Mouse (Mus musculus) lung, adult 2 months (tissue): ENCODE measurements around the gene Rufy2. TPM values are rescaled to one million over a fixed set of nuclear protein-coding genes. Genes with fewer than 3 reads are reported as not detected.

Source experiments
- DNase-seq: peaks from one replicate; pipeline ENCODE4 v3.0.0; 2022
- H3K4me1 ChIP-seq: fragments of 200-500 bp; 2 replicates; pipeline ENCODE4 v1.6.1; 2011; ENCODE audit warnings: low read length; ENCODE audit not compliant: control insufficient read depth, insufficient read depth
- H3K4me3 ChIP-seq: fragments of 200-500 bp; replicated peaks from 2 replicates; pipeline ENCODE3; 2011; ENCODE audit warnings: low read depth, mild to moderate bottlenecking, control low read depth, low read length; ENCODE audit errors: extremely low read depth
- CTCF ChIP-seq: fragments of 200-500 bp; IDR thresholded peaks from 2 replicates; pipeline ENCODE4 v1.5.1; 2011; ENCODE audit warnings: mild to moderate bottlenecking, low read length, control low read depth; ENCODE audit not compliant: insufficient read depth
- POLR2A ChIP-seq: fragments of 200-500 bp; IDR thresholded peaks from 2 replicates; pipeline ENCODE4 v1.6.1; 2011; ENCODE audit warnings: low read depth, mild to moderate bottlenecking, control low read depth, low read length, borderline replicate concordance; ENCODE audit errors: extremely low read depth
- WGBS: fragments of 180-500 bp; shearing (Covaris S2); methylation state at CpG from one replicate; pipeline ENCODE4 v1.1.7; 2018; 5-methylcytosine and 5-hydroxymethylcytosine counted together
- polyA plus RNA-seq: library from polyadenylated mRNA; depleted of rRNA; stranded (reverse); fragments of >200 nt; gene quantifications from 2 replicates; pipeline ENCODE4 v1.2.3, GENCODE M21; 2012

The Rufy2 gene
- polyA plus RNA-seq, 1 experiment, result 4.4 TPM

DNA sequence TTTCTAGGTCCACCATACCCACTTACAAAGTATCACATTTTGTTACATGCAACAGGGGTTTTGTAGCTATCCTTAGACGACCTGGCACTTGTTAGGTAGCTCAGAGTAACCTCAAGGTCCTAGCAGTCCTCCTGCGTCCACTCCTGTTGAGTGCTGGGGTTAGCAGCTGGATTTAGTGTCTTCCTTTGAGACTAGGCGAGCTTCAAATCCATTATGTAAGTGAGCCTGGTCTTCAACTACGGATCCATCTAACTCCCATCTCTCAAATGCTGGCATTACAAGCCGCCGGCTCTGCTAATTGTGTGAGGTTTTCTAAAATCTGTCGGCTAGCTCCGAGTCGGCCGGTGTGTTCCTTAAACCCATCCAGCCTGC lies 370 bp upstream of the Rufy2 start:
- WGBS, result 12% methylated on average over 10 of the region's 10 CpGs
- TF ChIP-seq POLR2A (no peak), CTCF (no peak)
- Histone ChIP-seq H3K4me1 (peaks cover 4% of the 10 kb centered on the region; the same call in 1 of the 2 replicates), H3K4me3 (peak overlapping the region; percentile 83)
- DNase-seq, result no peak

GRCm38 (mm10) chr10:62984072-62984471 lies 4.0 kb downstream of the Rufy2 start:
- WGBS, result 79% methylated on average over 11 of the region's 11 CpGs
- no peak for TF ChIP-seq POLR2A
- TF ChIP-seq CTCF, result no peak
- H3K4me3 ChIP-seq, result no peak overlapping the region
- H3K4me1 ChIP-seq, result peaks cover 4% of the 10 kb centered on the region; the same call in 1 of the 2 replicates
- DNase-seq, result no peak

DNA sequence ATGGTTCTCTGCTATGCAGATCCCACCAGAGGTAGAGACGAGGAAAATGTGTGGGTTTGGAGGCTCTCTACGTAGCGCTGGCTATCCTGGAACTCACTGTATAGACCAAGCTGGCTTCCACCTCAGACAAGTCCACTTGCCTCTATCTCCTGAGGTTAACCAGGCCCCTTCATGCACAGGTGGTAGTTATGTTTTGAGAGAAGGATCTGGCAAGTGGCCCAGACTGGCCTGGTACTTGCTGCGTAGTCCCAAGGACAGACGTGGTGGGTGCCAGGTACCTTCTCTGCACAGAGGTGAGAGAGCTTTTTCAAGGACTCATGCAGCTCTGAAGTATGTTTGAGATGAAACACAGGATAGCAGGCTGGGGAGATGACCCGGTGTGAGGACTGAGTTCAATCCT lies 4.5 kb downstream of the Rufy2 start:
- WGBS, result 75% methylated on average over 6 of the region's 6 CpGs
- TF ChIP-seq POLR2A (no peak), CTCF (no peak)
- Histone ChIP-seq H3K4me3 (no peak overlapping the region), H3K4me1 (peaks cover 4% of the 10 kb centered on the region; the same call in 1 of the 2 replicates)
- no peak for DNase-seq

DNA sequence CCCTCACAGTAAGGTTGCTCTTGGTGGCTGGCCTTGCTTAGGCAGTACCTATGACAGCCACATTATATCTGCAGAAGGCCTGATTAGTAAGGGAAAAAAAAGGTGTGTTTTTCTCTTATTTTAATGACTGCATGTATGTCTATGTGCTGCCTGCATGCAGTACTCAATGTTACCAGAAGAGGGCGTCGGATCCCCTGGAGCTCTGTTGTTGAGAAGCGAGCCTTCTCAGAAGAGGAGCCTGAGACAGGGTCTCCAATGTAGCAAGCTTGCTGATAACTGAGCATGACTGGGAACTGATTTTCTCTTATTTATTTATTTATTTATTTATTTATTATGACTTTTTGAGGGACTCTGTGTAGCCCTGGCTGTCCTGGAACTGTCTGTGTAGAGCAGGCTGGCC lies 7.3 kb downstream of the Rufy2 start:
- Histone ChIP-seq H3K4me1 (no peaks in the 10 kb centered on the region), H3K4me3 (no peak overlapping the region)
- 32% methylated on average over 3 of the region's 3 CpGs for WGBS
- DNase-seq, result no peak
- peak; percentile 36 for TF ChIP-seq CTCF
- no peak for TF ChIP-seq POLR2A

- no peak for DNase-seq
- Histone ChIP-seq H3K4me1 (no peaks in the 10 kb centered on the region), H3K4me3 (no peak overlapping the region)
- 94% methylated on average over 15 of the region's 15 CpGs for WGBS
- TF ChIP-seq POLR2A (no peak), CTCF (no peak)
These were observed 10.6 kb downstream of the Rufy2 start for GRCm38 (mm10) chr10:62990636-62991035.

GRCm38 (mm10) chr10:62993991-62994390 lies 14.0 kb downstream of the Rufy2 start:
- DNase-seq, result no peak
- WGBS, result 70% methylated on average over 7 of the region's 9 CpGs
- H3K4me1 ChIP-seq, result no peaks in the 10 kb centered on the region
- no peak overlapping the region for H3K4me3 ChIP-seq
- TF ChIP-seq POLR2A (no peak), CTCF (no peak)

- DNase-seq, result no peak
- Histone ChIP-seq H3K4me1 (no peaks in the 10 kb centered on the region), H3K4me3 (no peak overlapping the region)
- TF ChIP-seq POLR2A, result no peak
- TF ChIP-seq CTCF, result no peak
- 75% methylated on average over 9 of the region's 9 CpGs for WGBS
These were observed 20.6 kb downstream of the Rufy2 start for GRCm38 (mm10) chr10:63000584-63000983.

DNA sequence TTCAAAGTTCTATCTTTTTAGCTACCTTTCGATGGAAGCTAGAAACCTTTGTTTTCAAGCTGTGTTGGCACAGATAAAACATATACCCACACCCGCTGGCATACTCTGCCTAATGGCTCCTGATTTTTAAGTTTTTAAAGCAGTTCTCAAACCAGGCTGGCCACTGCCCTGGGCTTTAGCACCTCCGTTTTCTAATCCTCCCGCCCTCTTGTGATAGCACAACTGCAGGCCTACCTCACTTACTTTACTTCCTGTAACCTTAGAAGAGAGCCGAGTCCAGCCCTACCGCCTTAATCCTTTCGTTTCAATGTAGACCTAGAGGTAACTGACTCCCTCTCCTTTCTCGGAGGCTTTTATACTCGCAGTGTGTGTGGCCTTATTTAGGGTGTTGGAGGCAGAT lies 23.2 kb downstream of the Rufy2 start:
- TF ChIP-seq POLR2A, result no peak
- no peak for TF ChIP-seq CTCF
- no peak overlapping the region for H3K4me3 ChIP-seq

DNA sequence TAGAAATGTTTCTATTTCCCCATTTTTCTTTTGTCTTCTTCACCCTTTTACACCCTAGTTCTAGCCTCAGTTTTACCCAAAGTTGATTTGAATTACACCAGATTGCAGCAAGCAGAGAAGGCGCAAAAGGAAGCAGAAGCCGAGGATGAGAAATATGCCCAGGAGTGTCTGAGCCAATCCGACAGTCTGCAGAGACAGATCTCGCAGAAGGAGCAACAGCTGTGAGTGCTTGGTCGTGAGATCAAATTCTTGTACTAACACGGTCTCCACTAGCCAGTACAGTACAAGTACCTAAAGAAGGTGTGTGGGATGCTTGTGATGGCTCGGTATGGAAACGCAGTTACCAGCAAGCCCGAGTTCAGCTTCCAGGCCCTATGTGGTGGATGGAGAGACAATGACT lies 24.5 kb downstream of the Rufy2 start:
- DNase-seq, result no peak
- TF ChIP-seq POLR2A, result no peak
- no peak for TF ChIP-seq CTCF
- WGBS, result 89% methylated on average over 9 of the region's 9 CpGs
- Histone ChIP-seq H3K4me1 (no peaks in the 10 kb centered on the region), H3K4me3 (no peak overlapping the region)

More for the DNA sequence above, 23.2 kb downstream of the Rufy2 start:
- no peak for DNase-seq
- WGBS, result 76% methylated on average over 9 of the region's 9 CpGs
- no peaks in the 10 kb centered on the region for H3K4me1 ChIP-seq

GRCm38 (mm10) chr10:63008193-63008592 lies 28.2 kb downstream of the Rufy2 start:
- WGBS, result 47% methylated on average over 3 of the region's 3 CpGs
- Histone ChIP-seq H3K4me3 (no peak overlapping the region), H3K4me1 (no peaks in the 10 kb centered on the region)
- DNase-seq, result no peak
- TF ChIP-seq CTCF, result no peak
- TF ChIP-seq POLR2A, result no peak

- H3K4me3 ChIP-seq, result no peak overlapping the region
- DNase-seq, result no peak
- no peaks in the 10 kb centered on the region for H3K4me1 ChIP-seq
- 62% methylated on average over 4 of the region's 4 CpGs for WGBS
- no peak for TF ChIP-seq POLR2A
- no peak for TF ChIP-seq CTCF
These were observed 30.2 kb downstream of the Rufy2 start for GRCm38 (mm10) chr10:63010268-63010667.
